Mouse (Mus musculus) liver, embryonic 11.5 days (tissue): ENCODE measurements around the gene Kcnf1. TPM values are rescaled to one million over a fixed set of nuclear protein-coding genes. Genes with fewer than 3 reads are reported as not detected.

Experiments used
- ATAC-seq: fragments of 200-750 bp; cut with Nextera tagmentation; replicated peaks from 2 replicates; pipeline ENCODE4 v1.8.0; 2017; ENCODE audit warnings: moderate number of reproducible peaks, mild to moderate bottlenecking, moderate TSS enrichment, moderate library complexity; ENCODE audit not compliant: low FRiP score
- DNase-seq: peaks from one replicate; pipeline ENCODE4 v3.0.0-alpha.2; 2017; ENCODE audit warnings: low spot score
- H3K27ac ChIP-seq: fragments of 300-500 bp; sonication (generic); 2 replicates; pipeline ENCODE4 v1.5.1; 2014; ENCODE audit warnings: mild to moderate bottlenecking, low read depth, low read length, control low read depth
- H3K27me3 ChIP-seq: fragments of 300-500 bp; sonication (generic); replicated peaks from 2 replicates; pipeline ENCODE4 v1.6.1; 2014; ENCODE audit warnings: low read length, mixed read lengths; ENCODE audit not compliant: control insufficient read depth, insufficient read depth
- H3K36me3 ChIP-seq: fragments of 300-500 bp; sonication (generic); 2 replicates; pipeline ENCODE4 v1.6.1; 2014; ENCODE audit warnings: mild to moderate bottlenecking, low read length, moderate library complexity, mixed read lengths; ENCODE audit not compliant: control insufficient read depth, insufficient read depth
- H3K4me1 ChIP-seq: fragments of 300-500 bp; sonication (generic); replicated peaks from 2 replicates; pipeline ENCODE4 v1.6.1; 2014; ENCODE audit warnings: low read length, mixed read lengths; ENCODE audit not compliant: control insufficient read depth, insufficient read depth
- H3K4me2 ChIP-seq: fragments of 300-500 bp; sonication (generic); 2 replicates; pipeline ENCODE4 v1.6.1; 2014; ENCODE audit warnings: mild to moderate bottlenecking, control low read depth, moderate library complexity
- H3K4me3 ChIP-seq: fragments of 300-500 bp; sonication (generic); 2 replicates; pipeline ENCODE4 v1.5.1; 2014; ENCODE audit warnings: low read depth, low read length, control low read depth
- H3K9ac ChIP-seq: fragments of 300-500 bp; sonication (generic); 2 replicates; pipeline ENCODE4 v1.6.1; 2014; ENCODE audit warnings: low read depth, low read length, control low read depth
- H3K9me3 ChIP-seq: fragments of 300-500 bp; sonication (generic); 2 replicates; pipeline ENCODE4 v1.6.1; 2016; ENCODE audit warnings: low read length, inconsistent platforms, mixed read lengths; ENCODE audit not compliant: control insufficient read depth
- WGBS: fragments of 180-500 bp; shearing (Covaris S2); extraction: QIAGEN DNeasy Blood & Tissue Kit; methylation state at CpG from one replicate; pipeline ENCODE4 v1.1.7; 2014; 5-methylcytosine and 5-hydroxymethylcytosine counted together
- polyA plus RNA-seq: library from polyadenylated mRNA; unstranded; fragments of >200 nt; fragmentation: Nextera tagmentation; extraction: Ambion mirVana; gene quantifications from 2 replicates; pipeline ENCODE4 v1.2.1, GENCODE M21; 2014

The Kcnf1 gene
- polyA plus RNA-seq, 1 experiment from 2014 or later = 0.82 TPM

DNA sequence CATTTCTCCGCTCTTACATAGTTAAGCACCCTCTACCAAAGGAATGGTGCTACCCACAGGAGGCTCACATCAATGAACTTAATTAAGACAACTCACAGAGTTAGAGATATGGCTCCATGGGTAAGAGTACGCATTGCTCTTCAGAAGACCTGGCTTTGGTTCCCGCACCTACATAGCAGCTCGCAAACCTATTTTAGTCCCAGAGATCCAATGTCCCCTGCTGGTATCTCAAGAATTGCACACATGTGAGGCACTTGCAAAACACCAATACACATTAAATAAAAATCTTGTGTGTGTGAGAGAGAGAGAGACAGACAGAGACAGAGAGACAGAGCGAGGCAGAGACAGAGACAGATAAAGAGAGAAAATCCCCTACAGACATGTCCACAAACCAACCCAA lies 21.9 kb upstream of the Kcnf1 start:
- Histone ChIP-seq H3K9ac (no peak overlapping the region), H3K9me3 (no peaks in the 10 kb centered on the region), H3K4me3 (no peak overlapping the region), H3K4me1 (no peaks in the 10 kb centered on the region), H3K27ac (no peak overlapping the region), H3K36me3 (no peaks in the 10 kb centered on the region), H3K27me3 (no peaks in the 10 kb centered on the region), H3K4me2 (no peak overlapping the region)
- DNase-seq (no peak), ATAC-seq (no peak)
- WGBS = 89% methylated on average over 5 of the region's 5 CpGs

DNA sequence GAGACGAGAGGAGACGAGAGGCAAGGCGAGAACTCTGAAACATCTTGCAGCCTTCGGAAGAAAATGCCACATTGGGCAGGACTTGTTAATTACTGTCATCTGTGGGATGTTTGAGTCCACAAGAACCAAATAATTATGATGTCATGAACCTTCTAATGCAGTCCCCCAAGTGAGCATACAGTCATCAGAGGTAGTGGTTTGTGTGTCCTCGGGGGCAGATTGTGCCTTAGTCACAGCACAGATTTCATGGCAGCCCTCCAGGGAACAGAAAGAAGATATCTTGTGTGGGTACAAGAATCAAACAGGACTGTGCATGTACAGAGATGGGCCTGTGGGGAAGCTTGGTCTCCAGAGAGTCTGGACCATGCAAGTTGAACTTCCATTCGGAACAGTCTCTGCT lies 17.5 kb upstream of the Kcnf1 start:
- 86% methylated on average over 6 of the region's 6 CpGs for WGBS
- Histone ChIP-seq H3K27me3 (no peaks in the 10 kb centered on the region), H3K27ac (no peak overlapping the region), H3K9ac (no peak overlapping the region), H3K4me2 (no peak overlapping the region), H3K36me3 (no peaks in the 10 kb centered on the region), H3K4me3 (no peak overlapping the region), H3K9me3 (no peaks in the 10 kb centered on the region), H3K4me1 (no peaks in the 10 kb centered on the region)
- DNase-seq = no peak
- no peak for ATAC-seq

DNA sequence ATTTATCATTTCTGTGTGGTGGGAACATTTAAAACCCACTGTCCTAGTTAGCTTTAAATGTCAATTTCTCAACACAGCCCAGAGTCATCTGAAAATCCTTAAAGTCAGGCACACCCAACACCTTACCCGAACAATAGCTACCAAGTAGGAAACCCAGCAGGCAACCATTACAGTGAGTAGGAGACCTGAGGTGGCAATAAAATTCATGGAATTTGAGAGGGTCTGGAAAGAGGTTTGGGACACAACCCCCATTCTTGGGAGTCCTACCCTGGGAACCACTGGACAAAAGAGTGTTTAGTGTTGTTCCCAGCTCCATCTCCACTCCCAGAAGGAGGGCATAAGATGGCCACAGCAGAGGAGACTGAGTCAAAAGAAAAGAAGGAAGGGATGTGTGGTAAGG lies 16.6 kb upstream of the Kcnf1 start:
- Histone ChIP-seq H3K9ac (no peak overlapping the region), H3K36me3 (no peaks in the 10 kb centered on the region), H3K4me2 (no peak overlapping the region), H3K27ac (no peak overlapping the region), H3K4me3 (no peak overlapping the region), H3K4me1 (no peaks in the 10 kb centered on the region), H3K9me3 (no peaks in the 10 kb centered on the region), H3K27me3 (no peaks in the 10 kb centered on the region)
- no peak for ATAC-seq
- no peak for DNase-seq
- 86% methylated on average over 1 of the region's 1 CpGs for WGBS

DNA sequence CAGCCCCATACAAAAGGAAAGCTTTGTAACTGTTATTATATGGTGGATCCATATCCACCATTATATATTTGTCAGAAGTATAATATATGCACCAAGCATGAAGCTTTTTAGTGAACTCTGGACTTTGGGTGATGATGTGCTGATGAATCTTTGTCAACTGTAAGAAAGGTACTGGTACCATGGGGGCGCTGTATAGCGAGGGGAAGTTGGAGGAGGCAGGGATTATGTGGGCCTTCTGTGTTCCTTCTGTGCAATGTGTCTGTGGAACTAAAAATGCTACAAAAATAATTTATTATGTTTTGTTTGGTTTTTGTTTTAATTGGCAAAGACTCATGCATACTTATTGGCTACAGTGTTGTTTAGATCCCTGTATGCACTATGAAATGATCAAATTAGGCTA lies 16.2 kb upstream of the Kcnf1 start:
- no peak for ATAC-seq
- WGBS = 88% methylated on average over 2 of the region's 2 CpGs
- no peaks in the 10 kb centered on the region for H3K9me3 ChIP-seq

DNA sequence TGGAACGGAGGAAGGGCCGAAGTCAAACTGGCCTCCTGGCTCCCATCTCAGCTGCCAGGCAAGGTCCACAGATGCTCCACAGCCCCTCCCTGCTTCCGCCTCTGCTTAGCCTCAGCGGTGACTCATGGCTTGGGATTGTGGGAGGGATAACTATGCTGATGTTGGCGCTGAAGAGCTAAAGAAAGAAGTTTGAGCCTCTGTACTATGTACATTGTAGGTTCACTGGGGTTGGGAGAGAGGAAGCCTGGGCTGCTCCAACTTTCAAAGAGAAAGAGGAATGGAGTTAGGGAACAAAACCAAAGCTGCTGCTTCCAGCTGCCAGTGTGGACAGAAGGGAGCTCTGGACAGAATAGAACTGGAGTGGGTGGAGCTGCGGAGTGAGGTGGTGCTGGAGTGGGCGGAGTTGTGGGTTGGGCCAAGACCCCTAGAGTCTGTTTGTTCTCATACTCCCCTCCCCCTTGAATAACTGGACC lies 7.7 kb upstream of the Kcnf1 start:
- Histone ChIP-seq H3K4me1 (0 out of 2 replicates have a peak, but pooled peaks cover 3% of the 10 kb centered on the region), H3K36me3 (no peaks in the 10 kb centered on the region), H3K27me3 (no peaks in the 10 kb centered on the region), H3K4me2 (0 out of 2 replicates have a peak overlapping the region, but pooled peaks have one; percentile 13), H3K9ac (no peak overlapping the region), H3K27ac (no peak overlapping the region; the same call in 1 of the 2 replicates), H3K4me3 (no peak overlapping the region), H3K9me3 (no peaks in the 10 kb centered on the region)
- WGBS = 23% methylated on average over 7 of the region's 7 CpGs
- DNase-seq = peak; percentile 40
- peak; percentile 41; the same call in 1 of the 2 replicates for ATAC-seq

More for the DNA sequence above, 16.2 kb upstream of the Kcnf1 start:
- no peak for DNase-seq
- Histone ChIP-seq H3K27ac (no peak overlapping the region), H3K9ac (no peak overlapping the region), H3K27me3 (no peaks in the 10 kb centered on the region), H3K4me1 (no peaks in the 10 kb centered on the region), H3K4me3 (no peak overlapping the region), H3K36me3 (no peaks in the 10 kb centered on the region), H3K4me2 (no peak overlapping the region)

DNA sequence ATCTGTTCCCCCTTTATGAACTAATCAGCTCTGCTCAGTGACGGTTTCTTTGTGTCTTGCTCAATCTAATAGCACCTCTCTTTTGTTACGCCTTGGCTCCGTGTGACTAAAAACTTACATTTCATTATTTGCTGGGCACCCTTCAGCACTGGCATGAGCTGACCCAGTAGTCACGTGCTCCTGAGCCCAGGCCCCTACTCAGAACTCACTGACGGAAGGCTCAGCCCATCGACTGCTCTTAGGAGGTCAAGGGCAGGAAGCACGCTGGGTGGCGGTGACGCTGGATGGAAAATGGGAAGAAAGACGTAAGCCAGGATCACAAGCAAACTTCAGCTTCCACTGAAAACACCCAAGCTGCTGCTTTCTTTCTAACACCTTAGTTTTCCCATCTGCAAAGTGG lies 7.1 kb upstream of the Kcnf1 start:
- ATAC-seq = no peak
- no peak overlapping the region for H3K27ac ChIP-seq
- no peak overlapping the region for H3K9ac ChIP-seq
- WGBS = 44% methylated on average over 10 of the region's 10 CpGs
- H3K4me1 ChIP-seq = 0 out of 2 replicates have a peak, but pooled peaks cover 3% of the 10 kb centered on the region
- no peaks in the 10 kb centered on the region; the same call in 1 of the 2 replicates for H3K27me3 ChIP-seq
- no peak overlapping the region for H3K4me3 ChIP-seq
- H3K4me2 ChIP-seq = no peak overlapping the region
- no peaks in the 10 kb centered on the region for H3K36me3 ChIP-seq
- H3K9me3 ChIP-seq = no peaks in the 10 kb centered on the region
- no peak for DNase-seq

DNA sequence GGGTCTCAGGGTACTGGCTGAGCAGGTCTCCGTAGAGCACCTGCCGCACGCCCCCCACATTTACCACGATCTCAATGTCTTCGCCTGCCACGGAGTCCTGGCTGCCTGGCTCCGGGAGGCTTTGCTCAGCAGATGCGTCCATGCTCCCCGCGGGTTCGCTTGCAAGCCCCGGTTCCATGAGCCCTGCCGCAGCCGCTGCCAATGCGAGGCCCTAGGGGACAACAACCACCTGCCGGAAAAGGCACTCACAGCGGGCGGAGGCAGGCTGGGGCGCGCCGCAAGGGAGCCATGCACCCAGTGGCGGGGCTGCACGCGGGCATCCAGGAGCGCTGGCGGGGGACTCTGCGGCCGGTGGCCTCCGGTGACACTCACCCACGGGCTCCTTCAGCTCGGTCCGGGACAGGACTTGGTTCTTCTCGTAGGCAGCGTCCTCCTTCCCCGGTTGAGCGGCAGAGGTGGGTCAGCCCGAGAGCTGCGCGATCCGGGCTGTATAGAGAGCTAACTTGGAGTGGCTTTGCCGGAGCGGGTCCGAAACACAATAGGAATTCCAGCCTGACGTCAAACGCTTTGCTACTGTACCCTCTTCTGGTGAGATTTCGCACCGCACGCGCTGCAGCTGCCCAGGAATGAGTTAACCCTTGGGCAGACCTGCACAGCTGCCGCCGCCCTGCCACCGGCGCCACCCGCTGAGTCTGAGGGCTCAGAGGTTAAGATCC lies 489 bp downstream of the Kcnf1 start:
- peak; percentile 52 for DNase-seq
- WGBS = 2% methylated on average over 51 of the region's 54 CpGs
- peak overlapping the region; percentile 41 for H3K4me3 ChIP-seq

DNA sequence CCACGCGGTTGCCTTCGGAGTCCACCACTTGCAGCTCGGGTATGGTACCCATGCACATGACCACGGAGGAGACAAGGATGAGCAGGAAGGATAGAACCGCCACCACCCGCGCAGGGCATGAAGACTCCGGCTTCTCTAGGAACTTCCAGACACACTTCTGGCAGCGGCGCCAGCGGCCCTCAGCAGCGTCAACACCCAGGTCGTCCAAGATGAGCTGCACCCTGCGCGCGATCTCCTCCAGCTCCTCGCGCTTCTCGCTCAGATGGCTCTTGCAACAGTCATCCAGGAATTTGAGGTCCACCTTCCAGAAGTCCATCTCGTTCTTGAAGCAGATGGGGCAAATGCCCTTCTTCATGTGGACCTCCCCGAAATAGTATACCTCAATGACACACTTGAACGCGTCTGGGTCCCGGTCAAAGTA lies 1.1 kb downstream of the Kcnf1 start:
- peak; percentile 33 for DNase-seq
- Histone ChIP-seq H3K4me1 (no peaks in the 10 kb centered on the region), H3K27me3 (peaks cover 35% of the 10 kb centered on the region), H3K27ac (no peak overlapping the region), H3K9me3 (no peaks in the 10 kb centered on the region), H3K4me2 (peak overlapping the region; percentile 65), H3K4me3 (peak overlapping the region; percentile 41), H3K9ac (no peak overlapping the region), H3K36me3 (no peaks in the 10 kb centered on the region)
- ATAC-seq = no peak
- 17% methylated on average over 25 of the region's 25 CpGs for WGBS

More for the DNA sequence above, 489 bp downstream of the Kcnf1 start:
- H3K4me2 ChIP-seq = peak overlapping the region; percentile 65
- H3K9me3 ChIP-seq = no peaks in the 10 kb centered on the region
- peaks cover 35% of the 10 kb centered on the region for H3K27me3 ChIP-seq
- no peaks in the 10 kb centered on the region for H3K36me3 ChIP-seq
- H3K9ac ChIP-seq = no peak overlapping the region
- ATAC-seq = no peak
- no peak overlapping the region for H3K27ac ChIP-seq
- H3K4me1 ChIP-seq = no peaks in the 10 kb centered on the region

DNA sequence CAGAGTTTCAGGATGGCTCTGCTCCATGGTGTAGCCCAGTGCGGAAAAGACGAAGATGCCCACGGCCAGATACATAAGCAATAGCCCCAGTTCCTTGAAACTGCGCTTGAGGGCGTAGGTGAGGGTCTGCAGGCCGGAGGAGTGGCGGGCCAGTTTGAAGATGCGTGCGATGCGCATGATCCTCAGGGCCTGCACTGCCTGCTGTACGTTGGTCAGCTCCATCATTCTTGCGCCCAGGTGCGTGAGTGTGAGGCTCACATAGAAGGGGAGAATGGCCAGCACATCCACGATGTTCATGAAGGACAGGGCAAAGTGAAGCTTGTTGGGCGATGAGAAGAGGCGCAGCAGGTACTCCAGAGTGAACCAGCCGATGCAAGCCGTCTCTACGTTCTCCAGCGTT lies 1.6 kb downstream of the Kcnf1 start:
- Histone ChIP-seq H3K9me3 (no peaks in the 10 kb centered on the region), H3K27ac (no peak overlapping the region), H3K36me3 (no peaks in the 10 kb centered on the region), H3K4me3 (no peak overlapping the region), H3K9ac (no peak overlapping the region), H3K4me1 (no peaks in the 10 kb centered on the region), H3K4me2 (no peak overlapping the region; the same call in 1 of the 2 replicates), H3K27me3 (peaks cover 35% of the 10 kb centered on the region)
- DNase-seq = no peak
- 64% methylated on average over 20 of the region's 20 CpGs for WGBS
- no peak for ATAC-seq
